Mouse (Mus musculus) inflammation-experienced regulatory T-cells, adult 6 months (primary cell): Measurements from ENCODE around the gene Olfr1233. TPM values are rescaled to one million over a fixed set of nuclear protein-coding genes. Genes with fewer than 3 reads are reported as not detected.

Source experiments
- ATAC-seq: one replicate; pipeline ENCODE4 v1.8.0; 2017
- polyA plus RNA-seq, 3 experiments: library from polyadenylated mRNA; unstranded; fragments of 100-300 nt; shearing (Covaris generic); gene quantifications; one replicate each; pipeline ENCODE4 v1.2.1; 2017

The Olfr1233 gene
- polyA plus RNA-seq = not detected

DNA sequence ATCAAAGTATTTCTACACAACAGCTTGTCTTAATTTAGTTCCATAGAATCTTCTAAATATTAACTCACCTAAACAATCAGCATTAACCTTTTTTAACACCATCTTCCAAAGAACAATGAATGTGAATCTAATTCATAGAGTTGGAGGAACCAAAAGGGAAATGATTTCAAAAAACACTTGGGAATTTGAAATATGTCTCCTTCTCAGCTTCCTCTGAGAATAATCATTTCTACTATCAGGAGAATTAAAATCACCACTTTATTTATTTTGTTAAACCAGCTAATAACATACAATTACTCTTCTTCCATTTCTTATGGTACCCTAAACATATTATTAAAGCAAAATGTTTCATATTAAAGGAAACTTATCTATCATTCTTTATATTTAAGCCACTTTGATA, at the start of gene Olfr1233:
TSS of gene Olfr1233 (minus strand) at position 101 of the 400 bp plus-strand sequence.
- ATAC-seq = no peak

GRCm38 (mm10) chr2:89364765-89365164, 22.6 kb upstream of the Olfr1233 start, which contains the start of gene Olfr1234:
TSS of gene Olfr1234 (minus strand) at chr2:89364865.
- ATAC-seq = no peak

DNA sequence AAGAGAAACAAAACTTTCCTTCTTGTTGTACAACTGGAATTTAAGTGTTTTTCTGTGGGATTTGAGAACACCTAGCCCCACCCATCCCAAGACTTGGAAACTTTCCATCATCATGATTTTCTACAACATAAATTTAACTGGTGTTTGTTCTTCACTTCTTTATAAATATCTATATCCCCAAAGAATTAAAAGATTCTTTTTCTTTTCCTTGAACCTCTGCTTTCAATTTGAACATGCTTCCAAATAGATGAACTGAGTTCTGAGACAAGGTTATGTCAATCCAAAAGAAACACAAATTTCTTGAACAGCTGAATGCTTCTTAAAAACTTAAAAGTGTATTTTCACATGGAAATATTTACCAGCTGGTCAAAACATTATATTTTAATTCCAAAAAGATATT, 12.6 kb downstream of the Olfr1233 start, which contains the start of gene Olfr1232:
TSS of gene Olfr1232 (minus strand) at position 101 of the 400 bp plus-strand sequence.
- no peak for ATAC-seq

DNA sequence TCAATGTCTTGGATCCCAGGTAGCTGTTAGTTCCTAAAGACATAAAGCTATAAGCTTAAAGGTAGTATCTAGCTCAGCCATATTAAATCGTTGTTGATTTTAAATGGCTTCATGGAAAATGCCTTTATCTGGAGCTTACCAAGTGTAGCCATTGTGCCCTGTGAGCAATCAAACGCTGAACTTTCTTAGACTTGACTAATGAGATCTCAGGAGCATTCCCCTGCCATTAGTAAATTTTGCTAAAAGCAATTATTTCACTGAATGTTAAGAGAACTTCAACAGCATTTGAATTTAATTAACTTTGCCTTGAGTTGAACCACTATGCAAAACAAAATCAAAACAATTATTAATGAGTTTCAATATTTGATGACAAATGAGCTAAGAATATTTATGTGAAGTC, 35.2 kb downstream of the Olfr1233 start, which contains the start of gene Olfr1231:
TSS of gene Olfr1231 (minus strand) at position 101 of the 400 bp plus-strand sequence.
- ATAC-seq = no peak

GRCm38 (mm10) chr2:89297168-89297567, 45.0 kb downstream of the Olfr1233 start, which contains the start of gene Olfr1230:
TSS of gene Olfr1230 (minus strand) at chr2:89297268.
- ATAC-seq = no peak

GRCm38 (mm10) chr2:89287914-89288313, 54.3 kb downstream of the Olfr1233 start, which contains the start of gene Olfr1229:
TSS of gene Olfr1229 (minus strand) at chr2:89288014.
- ATAC-seq = no peak

Other genes starting within 250 kb of the Olfr1233 start
- gene Olfr1220, start 235.6 kb downstream of the Olfr1233 start, polyA plus RNA-seq = not detected
- gene Olfr1221, start 225.1 kb downstream of the Olfr1233 start, polyA plus RNA-seq = not detected
- gene Olfr1222, start 209.3 kb downstream of the Olfr1233 start, polyA plus RNA-seq = not detected
- not detected for gene Olfr1223, start 190.8 kb downstream of the Olfr1233 start, polyA plus RNA-seq
- not detected for gene Olfr1224-ps1, start 178.3 kb downstream of the Olfr1233 start, polyA plus RNA-seq
- gene Olfr1225, start 167.7 kb downstream of the Olfr1233 start, polyA plus RNA-seq = under 1 TPM in 1 of 3 experiments, not detected in 2; 0.13 TPM
- not detected for gene Olfr1226, start 142.3 kb downstream of the Olfr1233 start, polyA plus RNA-seq
- gene Olfr1228, start 88.3 kb downstream of the Olfr1233 start, polyA plus RNA-seq = not detected
- gene Olfr1229, start 54.4 kb downstream of the Olfr1233 start, polyA plus RNA-seq = not detected
- not detected for gene Olfr1230, start 45.1 kb downstream of the Olfr1233 start, polyA plus RNA-seq
- not detected for gene Olfr1231, start 35.3 kb downstream of the Olfr1233 start, polyA plus RNA-seq
- not detected for gene Olfr1232, start 12.7 kb downstream of the Olfr1233 start, polyA plus RNA-seq
- gene Olfr1234, start 22.5 kb upstream of the Olfr1233 start, polyA plus RNA-seq = not detected
- gene Olfr1238, start 67.3 kb upstream of the Olfr1233 start, polyA plus RNA-seq = under 1 TPM in 1 of 3 experiments, not detected in 2; 0.48 TPM
- not detected for gene Olfr1239, start 78.0 kb upstream of the Olfr1233 start, polyA plus RNA-seq
- not detected for gene Olfr1240, start 100.6 kb upstream of the Olfr1233 start, polyA plus RNA-seq
- gene Olfr1241, start 144.7 kb upstream of the Olfr1233 start, polyA plus RNA-seq = not detected
- not detected for gene Olfr1242, start 155.9 kb upstream of the Olfr1233 start, polyA plus RNA-seq
- gene Olfr1243, start 189.1 kb upstream of the Olfr1233 start, polyA plus RNA-seq = not detected
- gene Olfr1245, start 236.0 kb upstream of the Olfr1233 start, polyA plus RNA-seq = not detected